22 mouse cellular contexts compared by ENCODE assay signal in genomic region chr4:100855373-100855772, GRCm38 (mm10).
DNase-seq lines count a peak whose midpoint lies in the region; ATAC-seq and TF ChIP-seq lines count a peak whose summit lies in the region.
"Had no signal": no experiment of that assay in that cellular context is flagged by ENCODE, and none has a peak within 500 bp of the region (broad histone marks: within the 10 kb centered on the region; RNA-seq: fewer than 3 reads in every experiment).

No protein-coding gene starts in this region.

- no peak overlapping the region for H3K9ac ChIP-seq in forebrain, embryonic 15.5 days (replicated peaks)
- no peak overlapping the region for H3K9ac ChIP-seq in hindbrain, postnatal 0 days (replicated peaks; ENCODE audit: low read length)
- no peak overlapping the region for H3K9ac ChIP-seq in midbrain, embryonic 15.5 days
- H3K9ac ChIP-seq: intestine, embryonic 15.5 days had no signal

- H3K4me2 ChIP-seq in forebrain, embryonic 15.5 days (replicated peaks), result no peak overlapping the region
- H3K4me2 ChIP-seq in hindbrain, postnatal 0 days (ENCODE audit: low read depth, low read length), result no peak overlapping the region
- H3K4me2 ChIP-seq in midbrain, embryonic 15.5 days, result 0 out of 2 replicates have a peak overlapping the region, but pooled peaks have one; percentile 9
- H3K4me2 ChIP-seq: intestine, embryonic 15.5 days; liver, embryonic 11.5 days had no signal

- DNase-seq in heart, embryonic 10.5 days (ENCODE audit: low spot score), result peak; percentile 35
- no peak for DNase-seq in heart, adult 11 months
- no peak for DNase-seq in hindbrain, postnatal 0 days (ENCODE audit: low spot score)
- DNase-seq in spleen, adult 12 weeks (ENCODE audit: low spot score), result no peak
- no peak for DNase-seq in gastrocnemius, postnatal 36 days
- DNase-seq: adrenal gland, postnatal 36 days; cerebellum, adult 18-20 months; heart, adult 18-20 months; heart, postnatal 36 days; kidney, adult 9 months; kidney, postnatal 36 days; left cerebral cortex, postnatal 4 days; lung, adult 18-20 months; lung, postnatal 14 days; spleen, adult 18-20 months; thymus, postnatal 36 days had no signal

- no peaks in the 10 kb centered on the region for H3K9me3 ChIP-seq in heart, embryonic 10.5 days
- H3K9me3 ChIP-seq in forebrain, embryonic 15.5 days, result no peaks in the 10 kb centered on the region
- no peaks in the 10 kb centered on the region for H3K9me3 ChIP-seq in hindbrain, postnatal 0 days (ENCODE audit: low read length)
- H3K9me3 ChIP-seq in midbrain, embryonic 15.5 days, result no peaks in the 10 kb centered on the region
- H3K9me3 ChIP-seq: embryonic facial prominence, embryonic 10.5 days; intestine, embryonic 15.5 days; megakaryocyte, embryonic 14.5 days had no signal

- H3K4me3 ChIP-seq in heart, embryonic 10.5 days, result no peak overlapping the region
- no peak overlapping the region for H3K4me3 ChIP-seq in forebrain, embryonic 15.5 days
- H3K4me3 ChIP-seq in hindbrain, postnatal 0 days (ENCODE audit: low read length), result no peak overlapping the region
- no peak overlapping the region for H3K4me3 ChIP-seq in midbrain, embryonic 15.5 days
- H3K4me3 ChIP-seq: embryonic facial prominence, embryonic 10.5 days; intestine, embryonic 15.5 days; megakaryocyte, embryonic 14.5 days had no signal

- 79% methylated on average over 4 of the region's 4 CpGs for WGBS in heart, embryonic 10.5 days
- 62% methylated on average over 4 of the region's 4 CpGs for WGBS in forebrain, embryonic 15.5 days
- 68% methylated on average over 4 of the region's 4 CpGs for WGBS in hindbrain, postnatal 0 days
- 61% methylated on average over 4 of the region's 4 CpGs for WGBS in midbrain, embryonic 15.5 days

- H3K27me3 ChIP-seq in heart, embryonic 10.5 days (ENCODE audit: insufficient read depth, poor library complexity, severe bottlenecking), result no peaks in the 10 kb centered on the region
- no peaks in the 10 kb centered on the region for H3K27me3 ChIP-seq in forebrain, embryonic 15.5 days
- no peaks in the 10 kb centered on the region for H3K27me3 ChIP-seq in hindbrain, postnatal 0 days (ENCODE audit: insufficient read depth, low read length)
- no peaks in the 10 kb centered on the region for H3K27me3 ChIP-seq in midbrain, embryonic 15.5 days (replicated peaks)
- H3K27me3 ChIP-seq: intestine, embryonic 15.5 days; megakaryocyte, embryonic 14.5 days had no signal

- intact Hi-C loops in gastrocnemius, postnatal 36 days (cut with DNase I), result no loop called here

- no peaks in the 10 kb centered on the region for H3K36me3 ChIP-seq in heart, embryonic 10.5 days
- no peaks in the 10 kb centered on the region for H3K36me3 ChIP-seq in forebrain, embryonic 15.5 days
- H3K36me3 ChIP-seq in hindbrain, postnatal 0 days (ENCODE audit: insufficient read depth, low read length), result no peaks in the 10 kb centered on the region
- no peaks in the 10 kb centered on the region for H3K36me3 ChIP-seq in midbrain, embryonic 15.5 days (replicated peaks)
- H3K36me3 ChIP-seq: embryonic facial prominence, embryonic 10.5 days; intestine, embryonic 15.5 days had no signal

- TF ChIP-seq CTCF in hindbrain, postnatal 0 days (IDR thresholded peaks at IDR 0.05; ENCODE audit: low read depth), result no peak

- peaks cover 12% of the 10 kb centered on the region; the same call in 1 of the 2 replicates for H3K4me1 ChIP-seq in heart, embryonic 10.5 days
- H3K4me1 ChIP-seq in forebrain, embryonic 15.5 days, result peaks cover 49% of the 10 kb centered on the region
- H3K4me1 ChIP-seq in hindbrain, postnatal 0 days (ENCODE audit: insufficient read depth, low read length), result peaks cover 24% of the 10 kb centered on the region
- peaks cover 55% of the 10 kb centered on the region for H3K4me1 ChIP-seq in midbrain, embryonic 15.5 days
- H3K4me1 ChIP-seq: megakaryocyte, embryonic 14.5 days had no signal

- no peak overlapping the region for H3K27ac ChIP-seq in heart, embryonic 10.5 days
- peak overlapping the region; percentile 28; the same call in 1 of the 2 replicates for H3K27ac ChIP-seq in forebrain, embryonic 15.5 days (replicated peaks)
- H3K27ac ChIP-seq in hindbrain, postnatal 0 days, result no peak overlapping the region
- peak overlapping the region; percentile 64 for H3K27ac ChIP-seq in midbrain, embryonic 15.5 days
- H3K27ac ChIP-seq: embryonic facial prominence, embryonic 10.5 days; intestine, embryonic 15.5 days had no signal

- peak; percentile 37; the same call in 1 of the 2 replicates for ATAC-seq in forebrain, embryonic 15.5 days (replicated peaks)
- ATAC-seq in hindbrain, postnatal 0 days, result peak; percentile 67
- ATAC-seq in midbrain, embryonic 15.5 days (replicated peaks), result peak; percentile 80
- ATAC-seq: intestine, embryonic 15.5 days had no signal

Comparison
In these comparisons a context has a peak if more than half of its experiments do, and no peak if none do; other contexts are left out.
1. H3K27ac ChIP-seq: peak in forebrain, embryonic 15.5 days (single experiment) and midbrain, embryonic 15.5 days (single experiment); none in heart, embryonic 10.5 days (single experiment) and hindbrain, postnatal 0 days (single experiment).
2. Peak in every context shown above with its lines, with median percentiles within 50 percentile points of each other: ATAC-seq.